Mouse (Mus musculus) neural tube, embryonic 13.5 days (tissue): ENCODE data around the gene Eif3f. TPM values are rescaled to one million over a fixed set of nuclear protein-coding genes. Genes with fewer than 3 reads are reported as not detected.

Source experiments
- ATAC-seq: fragments of 200-750 bp; cut with Nextera tagmentation; 2 replicates; pipeline ENCODE4 v1.8.0; 2017; ENCODE audit warnings: low read depth, mild to moderate bottlenecking, moderate TSS enrichment, moderate library complexity
- H3K27ac ChIP-seq: fragments of 300-500 bp; sonication (generic); replicated peaks from 2 replicates; pipeline ENCODE4 v1.5.1; 2015; ENCODE audit warnings: moderate library complexity, mild to moderate bottlenecking, inconsistent platforms
- H3K27me3 ChIP-seq: fragments of 300-500 bp; sonication (generic); 2 replicates; pipeline ENCODE4 v1.6.1; 2015; ENCODE audit warnings: mild to moderate bottlenecking, inconsistent platforms
- H3K36me3 ChIP-seq: fragments of 300-500 bp; sonication (generic); 2 replicates; pipeline ENCODE4 v1.6.1; 2015; ENCODE audit warnings: mild to moderate bottlenecking, inconsistent platforms
- H3K4me1 ChIP-seq: fragments of 300-500 bp; sonication (generic); replicated peaks from 2 replicates; pipeline ENCODE4 v1.6.1; 2015; ENCODE audit warnings: inconsistent platforms
- H3K4me2 ChIP-seq: fragments of 300-500 bp; sonication (generic); 2 replicates; pipeline ENCODE4 v1.6.1; 2015; ENCODE audit warnings: inconsistent platforms, mild to moderate bottlenecking, moderate library complexity
- H3K4me3 ChIP-seq: fragments of 300-500 bp; sonication (generic); 2 replicates; pipeline ENCODE4 v1.5.1; 2015; ENCODE audit warnings: mild to moderate bottlenecking, inconsistent platforms
- H3K9ac ChIP-seq: fragments of 300-500 bp; sonication (generic); 2 replicates; pipeline ENCODE4 v1.6.1; 2015; ENCODE audit warnings: moderate library complexity, mild to moderate bottlenecking, inconsistent platforms
- H3K9me3 ChIP-seq: fragments of 300-500 bp; sonication (generic); 2 replicates; pipeline ENCODE4 v1.6.1; 2016; ENCODE audit warnings: inconsistent platforms
- WGBS: fragments of 180-500 bp; shearing (Covaris S2); methylation state at CpG from one replicate; pipeline ENCODE4 v1.1.7; 2015; 5-methylcytosine and 5-hydroxymethylcytosine counted together
- polyA plus RNA-seq: library from polyadenylated mRNA; unstranded; fragments of >200 nt; fragmentation: Nextera tagmentation; extraction: Ambion mirVana; gene quantifications from 2 replicates; pipeline ENCODE4 v1.2.1, GENCODE M21; 2015

The Eif3f gene
- polyA plus RNA-seq, 1 experiment from 2014 or later = 79.7 TPM

GRCm38 (mm10) chr7:108985934-108986708, 51.9 kb downstream of the Eif3f start:
- Histone ChIP-seq H3K27me3 (no peaks in the 10 kb centered on the region), H3K4me1 (no peaks in the 10 kb centered on the region), H3K4me3 (no peak overlapping the region), H3K27ac (no peak overlapping the region), H3K4me2 (no peak overlapping the region), H3K9me3 (no peaks in the 10 kb centered on the region), H3K36me3 (no peaks in the 10 kb centered on the region), H3K9ac (no peak overlapping the region)
- ATAC-seq = no peak
- 89% methylated on average over 2 of the region's 3 CpGs for WGBS

DNA sequence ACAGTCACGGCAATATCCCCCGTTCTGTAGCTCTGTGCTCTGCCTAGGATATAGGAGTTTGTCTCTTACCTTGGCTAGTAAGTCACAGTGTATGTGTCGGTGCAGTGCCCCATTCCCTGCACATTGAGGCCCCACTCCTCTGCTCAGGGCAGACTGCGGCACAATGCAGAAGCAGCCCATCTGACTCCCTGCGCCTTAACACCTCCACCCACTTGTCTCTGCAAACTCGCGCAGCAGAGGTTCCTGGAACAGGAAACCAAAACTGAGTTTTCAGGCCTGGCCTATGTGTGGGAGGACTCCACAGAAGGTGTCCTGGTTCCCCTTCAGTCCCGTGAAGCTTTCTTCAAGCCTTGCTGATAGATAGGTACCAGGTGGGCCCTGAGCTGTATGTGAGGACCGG, 57.0 kb downstream of the Eif3f start:
- WGBS = 88% methylated on average over 9 of the region's 9 CpGs
- Histone ChIP-seq H3K27me3 (no peaks in the 10 kb centered on the region), H3K27ac (no peak overlapping the region), H3K4me3 (no peak overlapping the region), H3K9me3 (no peaks in the 10 kb centered on the region), H3K4me2 (no peak overlapping the region), H3K9ac (no peak overlapping the region), H3K4me1 (no peaks in the 10 kb centered on the region), H3K36me3 (no peaks in the 10 kb centered on the region)
- ATAC-seq = no peak

Other genes with a start within 250 kb of the Eif3f start
- not detected in 2 replicates for gene Olfr512, start 221.1 kb upstream of the Eif3f start, polyA plus RNA-seq
- not detected in 2 replicates for gene Olfr513, start 183.4 kb upstream of the Eif3f start, polyA plus RNA-seq
- not detected in 2 replicates for gene Olfr514, start 108.4 kb upstream of the Eif3f start, polyA plus RNA-seq
- not detected in 2 replicates for gene Olfr516, start 83.9 kb upstream of the Eif3f start, polyA plus RNA-seq
- not detected in 2 replicates for gene Olfr517, start 62.0 kb upstream of the Eif3f start, polyA plus RNA-seq
- gene Olfr518, start 49.4 kb upstream of the Eif3f start, polyA plus RNA-seq = not detected in 2 replicates
- gene Olfr519, start 40.0 kb upstream of the Eif3f start, polyA plus RNA-seq = not detected in 2 replicates
- not detected in 2 replicates for gene Nlrp10, start 4.2 kb upstream of the Eif3f start, polyA plus RNA-seq
- gene Tub, start 15.9 kb downstream of the Eif3f start, polyA plus RNA-seq = 32.6 and 39.3 TPM in 2 replicates
- gene Ric3, start 148.9 kb downstream of the Eif3f start, polyA plus RNA-seq = 25.5 and 28.3 TPM in 2 replicates
- gene Lmo1, start 240.8 kb downstream of the Eif3f start, polyA plus RNA-seq = 23.2 and 27.2 TPM in 2 replicates